Mouse (Mus musculus) layer of hippocampus, adult 9-11 months (tissue): ENCODE results near the gene Rab11b.
A peak's percentile ranks its signal among the peaks of the same experiment; 100 is the strongest.
"Not testable (repeated sequence)": the region's sequence is repeated elsewhere in the genome, so short reads cannot be mapped to it uniquely, and the experiment has no call there.

Source experiments
- DNase-seq: peaks from one replicate; pipeline ENCODE4 v3.0.0; 2022

The Rab11b gene

DNA sequence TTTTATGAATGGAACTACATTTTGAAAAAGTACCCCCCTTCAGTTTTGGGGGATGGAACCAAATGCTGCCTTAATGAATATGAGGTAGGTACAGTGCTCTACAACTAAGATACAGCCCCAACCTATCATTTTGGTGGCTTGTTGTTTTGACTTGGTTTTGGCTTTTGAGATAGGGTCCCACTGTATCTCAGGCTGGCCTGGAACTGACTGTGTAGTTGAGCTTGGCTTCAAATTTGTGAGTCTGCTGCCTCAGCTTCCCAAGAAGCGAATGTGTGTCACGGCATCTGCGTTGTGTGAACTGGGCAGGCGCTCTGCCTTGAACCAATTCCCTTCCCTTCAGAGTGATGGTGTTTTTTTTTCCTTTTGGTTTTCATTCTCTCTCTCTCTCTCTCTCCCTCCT lies 11.3 kb upstream of the Rab11b start:
- DNase-seq, result no peak

- no peak for DNase-seq
Measured at GRCm38 (mm10) chr17:33766389-33766788, 6.1 kb upstream of the Rab11b start.

DNA sequence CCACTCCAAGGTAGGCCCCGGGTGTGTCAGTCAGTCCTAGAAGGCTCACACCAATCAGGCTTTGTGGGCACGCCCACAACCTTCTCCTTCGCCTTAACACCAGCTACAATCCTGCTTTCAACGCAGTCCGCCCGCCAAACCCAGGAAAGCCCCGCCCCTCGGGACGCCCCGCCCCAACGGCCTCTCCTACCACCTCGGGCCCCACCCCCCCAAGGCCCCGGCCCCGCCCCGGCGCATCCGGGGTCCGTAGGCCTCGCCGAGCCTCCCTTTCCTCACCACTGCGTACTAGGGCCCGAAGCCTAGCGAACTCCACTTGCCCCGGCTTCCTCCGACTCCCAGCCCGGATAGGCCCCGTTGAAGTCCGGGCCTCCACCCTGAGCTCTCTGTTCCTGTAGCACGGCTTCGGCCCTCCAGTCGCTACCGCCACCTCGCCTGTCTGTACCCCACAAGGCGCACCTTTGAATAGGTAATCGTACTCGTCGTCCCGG lies 519 bp downstream of the Rab11b start:
- peak; percentile 93 for DNase-seq

- no peak for DNase-seq
Measured at GRCm38 (mm10) chr17:33757231-33757630, 3.1 kb downstream of the Rab11b start.

GRCm38 (mm10) chr17:33756108-33756790 lies 4.1 kb downstream of the Rab11b start:
- no peak for DNase-seq

- DNase-seq, result no peak
Measured at GRCm38 (mm10) chr17:33755418-33756107, 4.8 kb downstream of the Rab11b start.

GRCm38 (mm10) chr17:33754656-33755055 lies 5.7 kb downstream of the Rab11b start:
- no peak for DNase-seq

DNA sequence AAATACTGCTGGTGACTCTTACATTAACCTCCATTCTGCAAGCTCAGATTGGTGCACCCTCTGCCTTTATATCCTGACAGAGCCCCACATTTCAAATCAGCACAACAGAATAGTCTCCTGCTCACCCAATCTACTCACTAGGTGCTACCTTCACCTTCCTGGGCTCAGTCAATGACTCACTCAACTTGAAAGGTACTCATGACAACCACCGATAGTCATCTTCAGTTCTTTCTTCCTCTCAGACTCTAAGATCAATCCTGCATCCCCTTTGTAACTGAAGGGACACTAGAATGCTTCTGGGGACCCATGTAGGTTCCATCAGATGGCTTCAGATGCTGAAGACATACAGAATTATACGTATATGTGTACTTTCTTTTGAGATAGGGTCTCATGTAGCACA lies 8.0 kb downstream of the Rab11b start:
- DNase-seq, result no peak

DNA sequence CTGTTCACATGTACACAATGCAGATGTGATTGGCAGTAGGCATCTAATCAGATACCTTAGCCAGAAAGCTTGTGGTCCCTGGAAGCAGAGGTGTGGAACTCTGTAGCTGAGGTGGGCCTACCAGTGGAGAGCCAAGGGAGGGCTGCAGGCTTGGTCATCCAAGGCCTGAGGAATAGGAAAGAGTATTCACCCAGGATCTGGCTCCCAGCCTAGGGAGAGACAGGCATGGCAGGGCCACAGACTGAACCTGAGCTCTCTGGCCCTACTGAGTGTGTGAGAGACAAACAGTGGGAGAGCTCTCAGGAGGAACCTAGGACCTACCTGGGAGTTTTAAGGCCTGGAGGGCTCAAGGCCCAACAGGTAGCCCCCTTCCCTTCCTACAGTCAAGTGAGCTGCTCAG lies 9.1 kb downstream of the Rab11b start:
- no peak for DNase-seq

GRCm38 (mm10) chr17:33749451-33749850 lies 10.9 kb downstream of the Rab11b start:
- no peak for DNase-seq

GRCm38 (mm10) chr17:33746011-33746410 lies 14.3 kb downstream of the Rab11b start:
- DNase-seq, result no peak

GRCm38 (mm10) chr17:33744686-33745384 lies 15.5 kb downstream of the Rab11b start:
- no peak for DNase-seq

DNA sequence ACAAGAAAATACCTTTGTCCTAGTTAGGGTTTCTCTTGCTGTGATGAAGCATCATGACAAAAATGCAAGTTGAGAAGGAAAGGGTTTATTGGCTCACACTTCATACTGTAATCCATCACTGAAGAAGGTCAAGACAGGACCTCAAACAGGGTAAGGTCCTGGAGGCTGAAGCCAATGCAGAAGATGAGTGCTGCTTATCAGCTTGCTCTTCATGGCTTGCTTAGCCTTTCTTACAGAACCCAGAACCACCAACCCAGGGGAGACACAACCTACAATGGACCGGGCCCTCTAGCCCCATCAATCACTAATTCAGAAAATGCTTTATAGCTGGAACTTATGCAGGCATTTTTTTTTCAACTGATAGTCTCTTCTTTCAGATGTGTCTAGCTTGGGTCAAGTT lies 17.9 kb downstream of the Rab11b start:
- no peak for DNase-seq

GRCm38 (mm10) chr17:33733526-33733925 lies 26.8 kb downstream of the Rab11b start:
- not testable (repeated sequence) for DNase-seq

DNA sequence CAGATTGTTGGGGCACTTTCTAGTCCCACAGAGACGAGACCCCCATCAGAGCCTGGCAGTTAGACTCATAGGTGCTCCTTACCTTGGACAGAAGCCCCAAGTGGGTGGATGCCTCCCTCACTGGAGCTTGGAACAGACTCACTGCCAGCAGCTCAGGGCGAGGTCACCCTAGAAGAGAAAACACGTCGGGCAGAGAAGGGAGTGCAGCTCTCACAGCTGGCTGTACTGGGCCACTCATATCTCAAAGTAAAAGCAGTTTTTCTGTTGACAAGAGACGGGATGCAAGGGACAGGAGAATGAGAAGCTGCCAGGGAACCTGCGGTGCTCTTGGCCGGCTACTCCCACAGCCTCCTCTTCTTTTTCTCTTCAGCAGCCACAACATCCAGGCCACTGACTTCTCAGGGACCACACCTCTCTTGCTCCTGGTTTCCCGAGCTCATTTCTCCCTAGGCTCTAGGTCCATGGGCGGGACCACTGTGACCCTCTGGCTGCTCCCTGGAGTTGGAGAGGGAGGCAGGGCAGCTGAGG lies 27.7 kb downstream of the Rab11b start:
- DNase-seq, result not testable (repeated sequence)

- DNase-seq, result no peak
Measured at GRCm38 (mm10) chr17:33729215-33729614, 31.1 kb downstream of the Rab11b start.

GRCm38 (mm10) chr17:33728396-33728795 lies 31.9 kb downstream of the Rab11b start:
- DNase-seq, result no peak

GRCm38 (mm10) chr17:33719736-33720378 lies 40.5 kb downstream of the Rab11b start:
- no peak for DNase-seq

DNA sequence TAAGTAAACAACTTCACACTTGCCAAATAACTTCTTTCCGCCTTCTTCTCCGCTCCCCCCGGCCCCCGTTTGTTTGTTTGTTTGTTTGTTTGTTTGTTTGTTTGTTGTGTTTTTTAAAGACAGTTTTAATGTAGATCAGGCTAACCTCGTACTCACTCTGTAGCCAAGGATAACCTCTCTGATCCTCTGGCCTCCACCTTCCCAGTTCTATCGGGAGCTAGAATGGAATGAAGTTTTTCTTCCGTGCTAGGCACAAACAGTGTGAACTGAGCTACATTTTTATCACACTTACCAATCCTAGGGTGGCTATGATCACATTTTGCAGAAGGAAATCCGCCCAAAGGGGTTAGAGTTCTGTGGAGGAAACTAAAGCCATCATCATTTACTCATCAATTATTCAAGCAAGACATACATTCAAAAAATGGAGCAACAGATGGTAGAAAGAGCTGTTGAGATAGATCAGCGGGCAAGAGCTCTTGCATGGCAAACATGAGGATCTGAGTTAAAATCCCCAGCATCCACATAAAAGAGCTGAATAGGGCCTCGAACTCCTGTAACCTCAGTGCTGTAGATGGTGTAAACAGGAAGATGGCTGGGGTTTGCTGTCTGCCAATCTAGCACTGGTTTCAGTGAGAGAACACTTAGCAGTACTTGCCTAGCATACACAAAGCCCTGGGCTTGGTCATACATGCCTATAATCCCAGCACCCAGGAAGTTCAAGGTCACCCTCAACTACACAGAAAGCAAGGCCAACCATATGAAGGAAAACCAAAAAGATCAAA lies 41.2 kb downstream of the Rab11b start:
- DNase-seq, result no peak

DNA sequence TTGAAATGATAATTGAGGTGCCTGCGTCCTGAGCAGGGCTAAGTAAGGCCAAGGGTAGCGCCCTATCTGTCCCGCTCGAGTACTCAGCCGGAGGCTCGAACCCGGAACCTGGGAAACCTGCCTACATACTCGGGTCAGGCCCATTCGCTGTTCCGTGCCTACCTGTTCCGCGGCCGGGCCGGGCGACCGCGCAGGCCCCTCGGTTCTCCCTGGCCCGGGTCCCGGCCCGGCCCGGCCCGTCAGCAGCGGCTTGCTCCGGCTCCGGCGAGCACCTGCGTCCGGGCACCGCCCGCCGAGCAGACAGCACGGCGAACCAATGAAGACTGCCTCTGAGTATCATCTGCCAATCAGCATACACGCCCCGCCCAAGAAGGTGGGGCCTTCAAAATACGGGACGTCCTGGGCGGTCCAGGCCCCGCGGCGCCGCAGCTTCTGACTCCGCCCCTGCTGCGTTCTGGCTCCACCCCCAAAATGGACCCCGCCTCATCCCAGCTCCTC lies 41.9 kb downstream of the Rab11b start, which contains the start of gene March2:
TSS of gene March2 (minus strand) at position 287 of the 498 bp plus-strand sequence.
- DNase-seq, result peak; percentile 98

DNA sequence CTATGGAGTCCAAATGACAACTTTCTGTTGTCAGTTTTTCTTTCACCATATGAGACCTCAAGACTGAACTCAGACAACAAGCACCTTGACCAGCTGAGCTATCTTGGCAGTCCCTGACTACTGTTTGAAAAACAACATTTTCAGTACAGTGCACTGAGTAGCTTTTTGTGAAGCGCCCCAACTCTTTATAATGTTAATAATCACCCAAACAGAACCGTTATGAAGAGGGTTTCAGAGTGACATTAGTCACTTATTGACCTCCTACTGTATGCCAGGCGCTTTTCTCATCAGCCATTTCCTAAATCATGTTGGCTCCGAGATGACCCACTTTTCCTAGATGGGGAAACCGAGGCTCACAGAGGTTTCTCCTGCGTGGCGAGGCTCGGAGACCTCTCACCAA lies 42.3 kb downstream of the Rab11b start:
- DNase-seq, result no peak

- DNase-seq, result no peak
Measured at GRCm38 (mm10) chr17:33717246-33717645, 43.1 kb downstream of the Rab11b start.
